Mouse (Mus musculus): ENCODE results near the gene Scarb2. TPM values are rescaled to one million over a fixed set of nuclear protein-coding genes. Genes with fewer than 3 reads are reported as not detected.

Gene Scarb2
- polyA plus RNA-seq, 1 experiment from 2014 or later, result 21.0 TPM

DNA sequence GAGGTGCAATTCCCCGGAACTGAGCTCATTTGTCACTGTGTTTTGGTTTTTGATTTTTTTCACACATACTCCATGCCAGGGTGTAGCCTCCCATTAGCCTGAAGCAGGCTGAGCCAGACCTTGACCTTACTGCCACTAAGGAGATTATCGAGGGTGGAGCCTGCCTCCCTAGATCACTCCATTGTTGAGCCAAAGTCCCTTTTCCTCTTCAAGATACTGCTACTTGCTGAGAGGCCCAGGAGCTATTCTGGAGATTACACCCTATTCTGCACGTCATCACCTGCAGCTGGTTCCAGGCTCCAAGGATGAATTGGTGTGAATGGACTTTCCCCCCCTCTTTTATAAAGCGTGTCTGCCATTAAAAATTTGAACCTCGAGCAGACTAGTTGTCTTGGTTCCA lies 5.4 kb upstream of the Scarb2 start:
- H3K27me3 ChIP-seq (ENCODE audit: control insufficient read depth, insufficient read depth, low read length), result no peaks in the 10 kb centered on the region
- H3K9ac ChIP-seq (replicated peaks; ENCODE audit: low read length), result no peak overlapping the region
- ATAC-seq (ENCODE audit: low FRiP score, low TSS enrichment), result no peak
- H3K4me2 ChIP-seq (ENCODE audit: low read length), result no peak overlapping the region
- DNase-seq, result no peak
- no peak overlapping the region for H3K27ac ChIP-seq (replicated peaks; ENCODE audit: low read depth, low read length)
- H3K4me3 ChIP-seq (replicated peaks; ENCODE audit: low read depth, low read length), result no peak overlapping the region
- no peaks in the 10 kb centered on the region for H3K36me3 ChIP-seq (ENCODE audit: control insufficient read depth, insufficient read depth, low read length)
- 88% methylated on average over 5 of the region's 5 CpGs for WGBS
- no peaks in the 10 kb centered on the region for H3K9me3 ChIP-seq (ENCODE audit: control insufficient read depth, low read length)
- no peaks in the 10 kb centered on the region for H3K4me1 ChIP-seq (ENCODE audit: control insufficient read depth, insufficient read depth, low read length)

DNA sequence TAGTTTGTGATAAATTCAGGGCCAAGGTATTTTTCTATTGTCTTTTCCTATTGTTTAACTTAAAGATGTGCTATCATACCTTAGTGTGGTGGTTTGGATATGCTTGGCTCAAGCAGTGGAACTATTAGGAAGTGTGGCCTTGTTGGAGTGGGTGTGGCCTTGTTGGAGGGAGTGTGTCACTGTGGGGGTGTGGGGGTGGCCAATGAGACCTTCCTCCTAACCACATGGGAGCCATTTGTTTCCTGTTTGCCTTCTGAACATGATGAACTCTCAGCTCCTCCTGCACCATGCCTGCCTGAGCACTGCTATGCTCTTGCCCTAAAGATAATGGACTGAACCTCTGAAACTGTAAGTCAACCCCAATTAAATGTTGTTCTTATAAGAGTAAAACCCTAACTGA lies 4.6 kb upstream of the Scarb2 start:
- H3K27ac ChIP-seq (replicated peaks; ENCODE audit: low read depth, low read length), result no peak overlapping the region
- H3K9ac ChIP-seq (replicated peaks; ENCODE audit: low read length), result no peak overlapping the region
- H3K36me3 ChIP-seq (ENCODE audit: control insufficient read depth, insufficient read depth, low read length), result no peaks in the 10 kb centered on the region
- peaks cover 2% of the 10 kb centered on the region; the same call in 1 of the 2 replicates for H3K4me1 ChIP-seq (ENCODE audit: control insufficient read depth, insufficient read depth, low read length)
- no peaks in the 10 kb centered on the region for H3K27me3 ChIP-seq (ENCODE audit: control insufficient read depth, insufficient read depth, low read length)
- DNase-seq, result no peak
- H3K9me3 ChIP-seq (ENCODE audit: control insufficient read depth, low read length), result no peaks in the 10 kb centered on the region
- no peak overlapping the region for H3K4me2 ChIP-seq (ENCODE audit: low read length)
- ATAC-seq (ENCODE audit: low FRiP score, low TSS enrichment), result no peak
- H3K4me3 ChIP-seq (replicated peaks; ENCODE audit: low read depth, low read length), result no peak overlapping the region

DNA sequence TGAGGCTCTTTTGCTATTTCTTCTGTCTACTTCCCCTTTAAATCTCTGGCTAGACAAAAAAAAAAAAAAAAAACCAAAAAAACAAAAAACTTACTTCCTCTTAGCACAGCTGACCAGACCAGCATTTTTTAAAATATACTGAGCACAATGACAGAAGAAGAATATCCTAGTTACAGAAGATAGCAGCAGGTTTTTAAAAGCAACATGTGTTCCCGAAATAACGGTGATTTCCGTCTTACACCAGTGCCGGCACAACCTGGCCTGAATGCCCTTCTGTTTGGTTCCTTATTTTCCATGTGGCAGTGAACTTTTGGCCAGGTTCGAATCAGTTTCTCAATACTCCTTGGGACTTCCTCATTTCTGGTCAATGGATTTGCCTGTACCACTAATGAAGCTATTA lies 2.2 kb upstream of the Scarb2 start:
- Histone ChIP-seq H3K27ac (replicated peaks; ENCODE audit: low read depth, low read length) (no peak overlapping the region), H3K4me3 (replicated peaks; ENCODE audit: low read depth, low read length) (no peak overlapping the region), H3K9ac (replicated peaks; ENCODE audit: low read length) (no peak overlapping the region), H3K4me1 (ENCODE audit: control insufficient read depth, insufficient read depth, low read length) (peaks cover 8% of the 10 kb centered on the region), H3K27me3 (ENCODE audit: control insufficient read depth, insufficient read depth, low read length) (no peaks in the 10 kb centered on the region), H3K4me2 (ENCODE audit: low read length) (no peak overlapping the region), H3K36me3 (ENCODE audit: control insufficient read depth, insufficient read depth, low read length) (no peaks in the 10 kb centered on the region), H3K9me3 (ENCODE audit: control insufficient read depth, low read length) (no peaks in the 10 kb centered on the region)
- DNase-seq (no peak), ATAC-seq (ENCODE audit: low FRiP score, low TSS enrichment) (no peak)
- WGBS, result 95% methylated on average over 5 of the region's 5 CpGs

- H3K27me3 ChIP-seq (ENCODE audit: control insufficient read depth, insufficient read depth, low read length), result no peaks in the 10 kb centered on the region
- H3K4me1 ChIP-seq (ENCODE audit: control insufficient read depth, insufficient read depth, low read length), result peaks cover 17% of the 10 kb centered on the region
- H3K9ac ChIP-seq (replicated peaks; ENCODE audit: low read length), result no peak overlapping the region
- DNase-seq, result peak; percentile 76
- no peak for ATAC-seq (ENCODE audit: low FRiP score, low TSS enrichment)
- 38% methylated on average over 4 of the region's 4 CpGs for WGBS
- peak overlapping the region; percentile 69 for H3K4me2 ChIP-seq (ENCODE audit: low read length)
- no peaks in the 10 kb centered on the region for H3K36me3 ChIP-seq (ENCODE audit: control insufficient read depth, insufficient read depth, low read length)
- H3K9me3 ChIP-seq (ENCODE audit: control insufficient read depth, low read length), result no peaks in the 10 kb centered on the region
- H3K27ac ChIP-seq (replicated peaks; ENCODE audit: low read depth, low read length), result peak overlapping the region; percentile 99
- peak overlapping the region; percentile 89 for H3K4me3 ChIP-seq (replicated peaks; ENCODE audit: low read depth, low read length)
These were observed 318 bp downstream of the Scarb2 start for GRCm38 (mm10) chr5:92506301-92506729.

DNA sequence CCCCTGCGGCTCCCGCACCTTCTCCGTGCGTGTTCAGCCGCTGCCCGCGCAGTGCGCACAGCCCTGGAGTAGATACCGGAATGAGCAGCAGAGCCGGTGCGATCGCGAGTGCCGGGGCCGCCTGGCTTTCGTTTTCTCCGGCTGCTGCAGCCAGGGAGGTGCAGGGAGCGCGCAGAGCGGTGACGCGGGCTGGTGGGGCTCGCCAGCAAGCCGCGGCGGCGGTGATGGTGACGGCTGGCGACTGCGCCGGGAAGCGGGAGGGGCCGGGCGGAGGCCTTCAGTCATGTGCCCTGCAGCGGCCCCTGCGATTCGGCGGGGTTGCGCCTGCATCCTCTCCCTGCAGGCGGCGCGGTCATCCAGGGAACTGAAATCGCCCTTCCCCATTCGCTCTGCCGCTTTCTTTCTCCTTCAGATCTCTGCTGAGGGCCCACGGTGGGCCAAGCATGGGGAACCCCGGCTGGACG lies 1.2 kb downstream of the Scarb2 start:
- ATAC-seq (ENCODE audit: low FRiP score, low TSS enrichment) (peak; percentile 95), DNase-seq (peak; percentile 97)
- Histone ChIP-seq H3K4me2 (ENCODE audit: low read length) (peak overlapping the region; percentile 69), H3K27me3 (ENCODE audit: control insufficient read depth, insufficient read depth, low read length) (no peaks in the 10 kb centered on the region), H3K4me3 (replicated peaks; ENCODE audit: low read depth, low read length) (peak overlapping the region; percentile 89), H3K9me3 (ENCODE audit: control insufficient read depth, low read length) (no peaks in the 10 kb centered on the region), H3K9ac (replicated peaks; ENCODE audit: low read length) (peak overlapping the region; percentile 97), H3K4me1 (ENCODE audit: control insufficient read depth, insufficient read depth, low read length) (peaks cover 17% of the 10 kb centered on the region), H3K27ac (replicated peaks; ENCODE audit: low read depth, low read length) (peak overlapping the region; percentile 99), H3K36me3 (ENCODE audit: control insufficient read depth, insufficient read depth, low read length) (no peaks in the 10 kb centered on the region)
- under 1% methylated on average over 48 of the region's 48 CpGs for WGBS

DNA sequence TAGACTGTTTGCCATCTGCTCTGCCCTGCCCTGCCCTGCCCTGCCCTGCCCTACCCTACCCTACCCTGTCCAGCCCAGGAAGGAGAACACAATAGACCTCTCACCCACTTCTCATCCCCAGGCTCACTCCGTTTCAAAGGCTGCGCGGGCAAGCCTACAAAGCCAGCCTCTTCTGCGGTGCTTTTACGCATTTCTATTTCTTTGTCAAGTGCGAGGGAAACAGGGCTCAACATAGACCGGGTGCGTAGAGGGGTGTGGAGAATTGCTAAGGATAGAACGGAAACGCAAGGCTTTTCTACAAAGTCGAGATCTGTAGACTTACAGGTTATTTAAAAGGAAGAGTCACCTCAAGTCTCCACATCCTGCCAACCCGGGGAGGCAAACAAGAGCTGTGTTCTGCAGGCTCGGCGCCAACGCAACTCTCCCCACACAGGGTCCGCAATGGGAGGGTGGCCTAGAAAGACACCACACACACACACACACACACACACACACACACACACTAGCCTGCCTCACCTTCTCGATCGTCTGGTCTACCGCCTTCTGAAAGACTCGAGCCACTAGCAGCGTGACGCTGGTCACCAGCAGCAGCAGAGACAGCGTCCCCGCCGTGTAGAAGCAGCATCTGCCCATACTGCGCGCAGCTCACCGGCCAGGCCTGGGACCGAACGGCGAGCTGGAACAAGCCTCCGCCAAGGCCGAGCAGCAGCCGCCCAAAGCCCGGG lies 1.8 kb downstream of the Scarb2 start:
- DNase-seq, result peak; percentile 76
- Histone ChIP-seq H3K4me2 (ENCODE audit: low read length) (peak overlapping the region; percentile 69), H3K4me3 (replicated peaks; ENCODE audit: low read depth, low read length) (peak overlapping the region; percentile 89), H3K27me3 (ENCODE audit: control insufficient read depth, insufficient read depth, low read length) (no peaks in the 10 kb centered on the region), H3K4me1 (ENCODE audit: control insufficient read depth, insufficient read depth, low read length) (peaks cover 17% of the 10 kb centered on the region), H3K36me3 (ENCODE audit: control insufficient read depth, insufficient read depth, low read length) (no peaks in the 10 kb centered on the region), H3K9me3 (ENCODE audit: control insufficient read depth, low read length) (no peaks in the 10 kb centered on the region), H3K27ac (replicated peaks; ENCODE audit: low read depth, low read length) (peak overlapping the region; percentile 99), H3K9ac (replicated peaks; ENCODE audit: low read length) (peak overlapping the region; percentile 97)
- ATAC-seq (ENCODE audit: low FRiP score, low TSS enrichment), result peak; percentile 84
- WGBS, result under 1% methylated on average over 35 of the region's 35 CpGs

DNA sequence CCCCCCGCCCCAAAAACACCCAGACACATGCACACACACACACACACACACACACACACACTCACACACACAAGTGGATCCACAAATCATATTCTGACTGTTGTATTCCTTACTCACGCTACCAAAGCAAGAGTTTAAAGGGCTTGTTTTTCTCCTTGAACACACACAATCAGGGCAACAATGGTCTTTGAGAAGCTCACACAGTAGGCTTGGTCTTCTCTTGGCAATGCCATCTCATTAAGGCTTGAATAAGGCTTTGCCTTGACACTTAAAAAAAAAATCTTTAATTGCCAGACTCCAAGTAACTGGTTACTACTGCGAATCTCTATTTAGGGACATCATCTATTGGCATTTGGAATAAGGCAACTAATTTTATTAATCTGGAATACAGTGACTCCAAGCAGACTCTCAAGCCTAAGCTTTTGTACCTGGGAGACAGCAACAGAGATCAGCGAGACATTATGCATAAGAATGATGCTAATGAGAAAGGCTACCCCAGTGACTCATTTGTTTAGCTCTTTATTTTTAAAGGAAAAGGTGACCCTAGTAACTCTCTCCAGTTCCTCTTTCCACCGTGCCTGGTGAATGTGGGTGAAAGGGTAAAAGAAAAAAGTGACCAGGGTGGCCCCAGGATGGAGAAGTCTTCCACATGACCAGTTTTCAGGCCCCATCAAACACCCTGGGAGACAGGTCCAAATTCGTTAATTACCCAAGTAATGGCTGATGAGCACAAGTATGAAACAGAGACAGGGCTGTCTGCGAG lies 2.6 kb downstream of the Scarb2 start:
- Histone ChIP-seq H3K4me3 (replicated peaks; ENCODE audit: low read depth, low read length) (peak overlapping the region; percentile 89), H3K4me1 (ENCODE audit: control insufficient read depth, insufficient read depth, low read length) (peaks cover 22% of the 10 kb centered on the region), H3K27me3 (ENCODE audit: control insufficient read depth, insufficient read depth, low read length) (no peaks in the 10 kb centered on the region), H3K9me3 (ENCODE audit: control insufficient read depth, low read length) (no peaks in the 10 kb centered on the region), H3K4me2 (ENCODE audit: low read length) (peak overlapping the region; percentile 69), H3K9ac (replicated peaks; ENCODE audit: low read length) (peak overlapping the region; percentile 97), H3K27ac (replicated peaks; ENCODE audit: low read depth, low read length) (peak overlapping the region; percentile 99), H3K36me3 (ENCODE audit: control insufficient read depth, insufficient read depth, low read length) (no peaks in the 10 kb centered on the region)
- DNase-seq (peak; percentile 23), ATAC-seq (ENCODE audit: low FRiP score, low TSS enrichment) (no peak)
- 28% methylated on average over 7 of the region's 7 CpGs for WGBS

DNA sequence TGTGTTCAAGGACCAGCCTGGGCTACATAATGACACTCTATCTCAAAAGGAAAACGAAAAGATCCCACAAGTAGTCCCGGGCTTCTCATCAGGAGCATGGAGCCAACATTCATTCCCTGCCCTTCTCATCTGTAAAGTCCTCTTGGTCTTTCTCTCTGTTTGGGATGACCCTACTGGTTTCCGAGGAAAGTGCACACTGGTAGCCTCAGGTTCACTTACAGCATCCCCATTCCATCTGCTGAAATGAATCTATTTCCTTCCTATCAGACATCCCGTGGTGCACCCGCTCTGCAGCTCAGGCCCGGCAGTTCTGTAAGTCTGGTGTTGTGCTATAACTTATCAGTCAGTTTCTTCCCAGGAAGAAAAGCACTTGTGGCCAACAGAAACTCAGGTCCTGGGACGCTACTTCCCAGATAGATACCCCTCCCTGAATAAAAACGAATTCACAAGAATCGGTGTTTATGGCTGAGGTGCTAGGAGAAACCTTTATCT lies 3.2 kb downstream of the Scarb2 start:
- Histone ChIP-seq H3K36me3 (ENCODE audit: control insufficient read depth, insufficient read depth, low read length) (no peaks in the 10 kb centered on the region), H3K27ac (replicated peaks; ENCODE audit: low read depth, low read length) (no peak overlapping the region), H3K4me3 (replicated peaks; ENCODE audit: low read depth, low read length) (peak overlapping the region; percentile 89), H3K4me2 (ENCODE audit: low read length) (peak overlapping the region; percentile 69), H3K9ac (replicated peaks; ENCODE audit: low read length) (peak overlapping the region; percentile 97; the same call in 1 of the 2 replicates), H3K4me1 (ENCODE audit: control insufficient read depth, insufficient read depth, low read length) (peaks cover 27% of the 10 kb centered on the region), H3K9me3 (ENCODE audit: control insufficient read depth, low read length) (no peaks in the 10 kb centered on the region), H3K27me3 (ENCODE audit: control insufficient read depth, insufficient read depth, low read length) (no peaks in the 10 kb centered on the region)
- 85% methylated on average over 9 of the region's 9 CpGs for WGBS
- DNase-seq, result no peak
- ATAC-seq (ENCODE audit: low FRiP score, low TSS enrichment), result no peak

Data from midbrain, embryonic 14.5 days (tissue).